Mouse (Mus musculus): ENCODE measurements around the gene Mettl23.

- TF ChIP-seq CTCF (IDR thresholded peaks at IDR 0.05; ENCODE audit: low read depth) (0 out of 2 replicates have a peak, but pooled peaks have one; percentile 3), EP300 (IDR thresholded peaks at IDR 0.05; ENCODE audit: low read depth) (no peak)
These were observed 9.9 kb downstream of the Mettl23 start, which contains the start of gene Srsf2 for GRCm38 (mm10) chr11:116852891-116853511.

Measured in liver, embryonic 14.5 days (tissue).